10 mouse cellular contexts compared by ENCODE assay signal in genomic region chr15:81917621-81918463, GRCm38 (mm10). TPM values are rescaled to one million over a fixed set of nuclear protein-coding genes. Genes with fewer than 3 reads are reported as not detected.
DNase-seq lines count a peak whose midpoint lies in the region; ATAC-seq and TF ChIP-seq lines count a peak whose summit lies in the region.
"Had no signal": no experiment of that assay in that cellular context is flagged by ENCODE, and none has a peak within 500 bp of the region (broad histone marks: within the 10 kb centered on the region; RNA-seq: fewer than 3 reads in every experiment).

No protein-coding gene starts in this region.

- H3K79me2 ChIP-seq in myocyte (ENCODE audit: control insufficient read depth, insufficient read depth): no peaks in the 10 kb centered on the region

- no peaks in the 10 kb centered on the region for H3K4me1 ChIP-seq in midbrain, embryonic 11.5 days (ENCODE audit: control insufficient read depth, insufficient read depth, low read length)
- no peaks in the 10 kb centered on the region for H3K4me1 ChIP-seq in midbrain, embryonic 16.5 days (ENCODE audit: control insufficient read depth, insufficient read depth, low read length)
- no peaks in the 10 kb centered on the region for H3K4me1 ChIP-seq in forebrain, embryonic 11.5 days (replicated peaks; ENCODE audit: control insufficient read depth, insufficient read depth, low read length)
- H3K4me1 ChIP-seq in hindbrain, embryonic 14.5 days (replicated peaks; ENCODE audit: control insufficient read depth, insufficient read depth, low read length): peaks cover 5% of the 10 kb centered on the region; the same call in 1 of the 2 replicates
- H3K4me1 ChIP-seq in limb, embryonic 13.5 days: no peaks in the 10 kb centered on the region
- H3K4me1 ChIP-seq: embryonic facial prominence, embryonic 13.5 days had no signal

- H3K27me3 ChIP-seq in midbrain, embryonic 11.5 days (ENCODE audit: control insufficient read depth, insufficient read depth, low read length): no peaks in the 10 kb centered on the region
- no peaks in the 10 kb centered on the region for H3K27me3 ChIP-seq in midbrain, embryonic 16.5 days (ENCODE audit: control insufficient read depth, insufficient read depth, low read depth, low read length)
- no peaks in the 10 kb centered on the region for H3K27me3 ChIP-seq in forebrain, embryonic 11.5 days (ENCODE audit: control insufficient read depth, insufficient read depth, low read length)
- no peaks in the 10 kb centered on the region for H3K27me3 ChIP-seq in hindbrain, embryonic 14.5 days (ENCODE audit: control insufficient read depth, insufficient read depth, low read length)
- no peaks in the 10 kb centered on the region for H3K27me3 ChIP-seq in limb, embryonic 13.5 days
- no peaks in the 10 kb centered on the region for H3K27me3 ChIP-seq in myocyte (ENCODE audit: control insufficient read depth, insufficient read depth, insufficient read length)
- H3K27me3 ChIP-seq: embryonic facial prominence, embryonic 13.5 days; neural tube, embryonic 12.5 days had no signal

- peak; percentile 46 for TF ChIP-seq POLR2A in myocyte (IDR thresholded peaks at IDR 0.05; ENCODE audit: insufficient read length, low read depth)

- peaks cover 10% of the 10 kb centered on the region for H3K36me3 ChIP-seq in midbrain, embryonic 11.5 days (ENCODE audit: control insufficient read depth, insufficient read depth, low read length)
- peaks cover 23% of the 10 kb centered on the region; the same call in 1 of the 2 replicates for H3K36me3 ChIP-seq in midbrain, embryonic 16.5 days (ENCODE audit: control insufficient read depth, insufficient read depth, low read length)
- peaks cover 3% of the 10 kb centered on the region for H3K36me3 ChIP-seq in forebrain, embryonic 11.5 days (ENCODE audit: control insufficient read depth, insufficient read depth, low read length)
- peaks cover 41% of the 10 kb centered on the region for H3K36me3 ChIP-seq in hindbrain, embryonic 14.5 days (replicated peaks; ENCODE audit: control insufficient read depth, insufficient read depth)
- peaks cover 66% of the 10 kb centered on the region for H3K36me3 ChIP-seq in limb, embryonic 13.5 days
- H3K36me3 ChIP-seq in myocyte (ENCODE audit: control insufficient read depth, insufficient read depth): peaks cover 42% of the 10 kb centered on the region

- WGBS in midbrain, embryonic 11.5 days: 59% methylated on average over 6 of the region's 6 CpGs
- WGBS in midbrain, embryonic 16.5 days: 56% methylated on average over 6 of the region's 6 CpGs
- WGBS in forebrain, embryonic 11.5 days: 60% methylated on average over 6 of the region's 6 CpGs
- WGBS in hindbrain, embryonic 14.5 days: 56% methylated on average over 6 of the region's 6 CpGs
- WGBS in limb, embryonic 13.5 days: 58% methylated on average over 6 of the region's 6 CpGs

- no peaks in the 10 kb centered on the region for H3K9me3 ChIP-seq in midbrain, embryonic 11.5 days (ENCODE audit: control insufficient read depth, low read length)
- no peaks in the 10 kb centered on the region for H3K9me3 ChIP-seq in midbrain, embryonic 16.5 days (replicated peaks; ENCODE audit: control insufficient read depth, low read length, poor library complexity, severe bottlenecking)
- no peaks in the 10 kb centered on the region for H3K9me3 ChIP-seq in forebrain, embryonic 11.5 days (ENCODE audit: control insufficient read depth, low read length)
- no peaks in the 10 kb centered on the region for H3K9me3 ChIP-seq in hindbrain, embryonic 14.5 days (ENCODE audit: control insufficient read depth, low read length)
- H3K9me3 ChIP-seq in limb, embryonic 13.5 days: no peaks in the 10 kb centered on the region
- H3K9me3 ChIP-seq: embryonic facial prominence, embryonic 13.5 days; neural tube, embryonic 12.5 days had no signal

- ATAC-seq in midbrain, embryonic 11.5 days (ENCODE audit: low FRiP score): peak; percentile 62; the same call in 1 of the 2 replicates
- ATAC-seq in midbrain, embryonic 16.5 days: no peak
- no peak for ATAC-seq in forebrain, embryonic 11.5 days (replicated peaks; ENCODE audit: low FRiP score)
- ATAC-seq in hindbrain, embryonic 14.5 days (ENCODE audit: low FRiP score): no peak
- 0 out of 2 replicates have a peak, but pooled peaks have one; percentile 26 for ATAC-seq in limb, embryonic 13.5 days (ENCODE audit: low FRiP score, low read depth)

- H3K27ac ChIP-seq in midbrain, embryonic 11.5 days (ENCODE audit: low read depth, low read length): no peak overlapping the region
- no peak overlapping the region for H3K27ac ChIP-seq in midbrain, embryonic 16.5 days (ENCODE audit: low read length)
- no peak overlapping the region for H3K27ac ChIP-seq in forebrain, embryonic 11.5 days (ENCODE audit: low read depth, low read length)
- H3K27ac ChIP-seq in hindbrain, embryonic 14.5 days: no peak overlapping the region
- H3K27ac ChIP-seq in limb, embryonic 13.5 days: no peak overlapping the region
- H3K27ac ChIP-seq: embryonic facial prominence, embryonic 13.5 days; neural tube, embryonic 12.5 days had no signal

- no peak overlapping the region for H3ac ChIP-seq in myocyte (ENCODE audit: control insufficient read depth, insufficient read length)

- peak; percentile 90 for DNase-seq in midbrain, embryonic 11.5 days (ENCODE audit: low spot score, missing footprints)
- DNase-seq in brain, adult 2 months (ENCODE audit: low read depth, low spot score): peak; percentile 85
- peak; percentile 81 for DNase-seq in forebrain, embryonic 11.5 days (ENCODE audit: low spot score)
- peak; percentile 66 for DNase-seq in hindbrain, embryonic 14.5 days (ENCODE audit: low spot score)
- peak; percentile 85 for DNase-seq in testis, postnatal 10 days (ENCODE audit: low spot score)

- no peak overlapping the region for H3K9ac ChIP-seq in midbrain, embryonic 11.5 days (ENCODE audit: low read length)
- no peak overlapping the region for H3K9ac ChIP-seq in midbrain, embryonic 16.5 days (ENCODE audit: low read depth, low read length)
- no peak overlapping the region for H3K9ac ChIP-seq in forebrain, embryonic 11.5 days (ENCODE audit: low read length)
- no peak overlapping the region for H3K9ac ChIP-seq in hindbrain, embryonic 14.5 days
- H3K9ac ChIP-seq in limb, embryonic 13.5 days: no peak overlapping the region
- H3K9ac ChIP-seq: embryonic facial prominence, embryonic 13.5 days; neural tube, embryonic 12.5 days had no signal

- H3K4me2 ChIP-seq in midbrain, embryonic 11.5 days: no peak overlapping the region
- H3K4me2 ChIP-seq in midbrain, embryonic 16.5 days (ENCODE audit: low read length): no peak overlapping the region
- no peak overlapping the region for H3K4me2 ChIP-seq in forebrain, embryonic 11.5 days (ENCODE audit: low read depth, low read length, severe bottlenecking)
- H3K4me2 ChIP-seq in hindbrain, embryonic 14.5 days (replicated peaks): no peak overlapping the region
- no peak overlapping the region for H3K4me2 ChIP-seq in limb, embryonic 13.5 days (replicated peaks)
- no peak overlapping the region for H3K4me2 ChIP-seq in myocyte (ENCODE audit: low read depth)
- H3K4me2 ChIP-seq: embryonic facial prominence, embryonic 13.5 days; neural tube, embryonic 12.5 days had no signal

- no peak overlapping the region for H3K4me3 ChIP-seq in midbrain, embryonic 11.5 days (ENCODE audit: low read depth, low read length)
- H3K4me3 ChIP-seq in midbrain, embryonic 16.5 days (ENCODE audit: low read depth, low read length): no peak overlapping the region
- no peak overlapping the region for H3K4me3 ChIP-seq in forebrain, embryonic 11.5 days (ENCODE audit: low read depth, low read length)
- no peak overlapping the region for H3K4me3 ChIP-seq in hindbrain, embryonic 14.5 days (replicated peaks; ENCODE audit: low read length)
- no peak overlapping the region for H3K4me3 ChIP-seq in limb, embryonic 13.5 days
- H3K4me3 ChIP-seq in myocyte: no peak overlapping the region
- H3K4me3 ChIP-seq: embryonic facial prominence, embryonic 13.5 days; neural tube, embryonic 12.5 days had no signal

RNA-seq across cellular contexts. Expression of gene Polr3h, which starts 8.2 kb away (rescaled TPM):
- 66.9 and 75.6 TPM in 2 replicates for polyA plus RNA-seq in midbrain, embryonic 11.5 days (2014; fragmentation: Nextera tagmentation; extraction: Ambion mirVana)
- polyA plus RNA-seq in midbrain, embryonic 16.5 days (2015; fragmentation: Nextera tagmentation; extraction: Ambion mirVana): 74.3 and 77.2 TPM in 2 replicates
- 65.1 and 80.5 TPM in 2 replicates for polyA plus RNA-seq in forebrain, embryonic 11.5 days (2014; fragmentation: Nextera tagmentation; extraction: Ambion mirVana)
- 85.5 and 100.0 TPM in 2 replicates for polyA plus RNA-seq in hindbrain, embryonic 14.5 days (2014; fragmentation: Nextera tagmentation; extraction: Ambion mirVana)
- 56.9 and 57.9 TPM in 2 replicates for polyA plus RNA-seq in limb, embryonic 13.5 days (2015; fragmentation: Nextera tagmentation; extraction: Ambion mirVana)
- polyA plus RNA-seq in myocyte (2012; fragmentation: generic; extraction: Trizol): 247 TPM

RNA-seq across cellular contexts. Expression of gene Csdc2, which starts 18.7 kb away (rescaled TPM):
- polyA plus RNA-seq in midbrain, embryonic 11.5 days (2014; fragmentation: Nextera tagmentation; extraction: Ambion mirVana): 18.0 and 18.9 TPM in 2 replicates
- 241 and 293 TPM in 2 replicates for polyA plus RNA-seq in midbrain, embryonic 16.5 days (2015; fragmentation: Nextera tagmentation; extraction: Ambion mirVana)
- 16.6 and 20.1 TPM in 2 replicates for polyA plus RNA-seq in forebrain, embryonic 11.5 days (2014; fragmentation: Nextera tagmentation; extraction: Ambion mirVana)
- polyA plus RNA-seq in hindbrain, embryonic 14.5 days (2014; fragmentation: Nextera tagmentation; extraction: Ambion mirVana): 183 and 199 TPM in 2 replicates
- polyA plus RNA-seq in limb, embryonic 13.5 days (2015; fragmentation: Nextera tagmentation; extraction: Ambion mirVana): 13.4 and 15.0 TPM in 2 replicates
- 38.3 TPM for polyA plus RNA-seq in myocyte (2012; fragmentation: generic; extraction: Trizol)

RNA-seq across cellular contexts. Expression of gene Pmm1, which starts 42.9 kb away (rescaled TPM):
- polyA plus RNA-seq in midbrain, embryonic 11.5 days (2014; fragmentation: Nextera tagmentation; extraction: Ambion mirVana): 26.9 and 29.8 TPM in 2 replicates
- 81.4 and 107 TPM in 2 replicates for polyA plus RNA-seq in midbrain, embryonic 16.5 days (2015; fragmentation: Nextera tagmentation; extraction: Ambion mirVana)
- polyA plus RNA-seq in forebrain, embryonic 11.5 days (2014; fragmentation: Nextera tagmentation; extraction: Ambion mirVana): 35.1 and 36.9 TPM in 2 replicates
- 89.0 and 103 TPM in 2 replicates for polyA plus RNA-seq in hindbrain, embryonic 14.5 days (2014; fragmentation: Nextera tagmentation; extraction: Ambion mirVana)
- polyA plus RNA-seq in limb, embryonic 13.5 days (2015; fragmentation: Nextera tagmentation; extraction: Ambion mirVana): 26.3 and 26.8 TPM in 2 replicates
- polyA plus RNA-seq in myocyte (2012; fragmentation: generic; extraction: Trizol): 104 TPM

RNA-seq across cellular contexts. Expression of gene Aco2, which starts 45.7 kb away (rescaled TPM):
- polyA plus RNA-seq in midbrain, embryonic 11.5 days (2014; fragmentation: Nextera tagmentation; extraction: Ambion mirVana): 155 and 165 TPM in 2 replicates
- polyA plus RNA-seq in midbrain, embryonic 16.5 days (2015; fragmentation: Nextera tagmentation; extraction: Ambion mirVana): 252 and 272 TPM in 2 replicates
- polyA plus RNA-seq in forebrain, embryonic 11.5 days (2014; fragmentation: Nextera tagmentation; extraction: Ambion mirVana): 169 and 171 TPM in 2 replicates
- polyA plus RNA-seq in hindbrain, embryonic 14.5 days (2014; fragmentation: Nextera tagmentation; extraction: Ambion mirVana): 252 and 281 TPM in 2 replicates
- 142 and 156 TPM in 2 replicates for polyA plus RNA-seq in limb, embryonic 13.5 days (2015; fragmentation: Nextera tagmentation; extraction: Ambion mirVana)
- 666 TPM for polyA plus RNA-seq in myocyte (2012; fragmentation: generic; extraction: Trizol)

RNA-seq across cellular contexts. Expression of gene Phf5a, which starts 46.1 kb away (rescaled TPM):
- 179 and 197 TPM in 2 replicates for polyA plus RNA-seq in midbrain, embryonic 11.5 days (2014; fragmentation: Nextera tagmentation; extraction: Ambion mirVana)
- 107 and 117 TPM in 2 replicates for polyA plus RNA-seq in midbrain, embryonic 16.5 days (2015; fragmentation: Nextera tagmentation; extraction: Ambion mirVana)
- 186 and 216 TPM in 2 replicates for polyA plus RNA-seq in forebrain, embryonic 11.5 days (2014; fragmentation: Nextera tagmentation; extraction: Ambion mirVana)
- polyA plus RNA-seq in hindbrain, embryonic 14.5 days (2014; fragmentation: Nextera tagmentation; extraction: Ambion mirVana): 117 and 130 TPM in 2 replicates
- 151 and 158 TPM in 2 replicates for polyA plus RNA-seq in limb, embryonic 13.5 days (2015; fragmentation: Nextera tagmentation; extraction: Ambion mirVana)
- polyA plus RNA-seq in myocyte (2012; fragmentation: generic; extraction: Trizol): 95.3 TPM

Comparison
In these comparisons a context has a peak if more than half of its experiments do, and no peak if none do; other contexts are left out.
1. ATAC-seq: peak in midbrain, embryonic 11.5 days (single experiment) and limb, embryonic 13.5 days (single experiment); none in midbrain, embryonic 16.5 days (single experiment), forebrain, embryonic 11.5 days (single experiment) and hindbrain, embryonic 14.5 days (single experiment).
2. Peak in every context shown above with its lines, with median percentiles within 50 percentile points of each other: DNase-seq.